Mouse (Mus musculus) forebrain, embryonic 14.5 days (tissue): ENCODE measurements at regions not wholly inside any gene's neighbourhood (a gene's known extent, or its start where the extent isn't known, plus 50 kb on each side); places are given as distances from the start of the nearest gene placed in this dataset.

Source experiments
- ATAC-seq: fragments of 200-750 bp; cut with Nextera tagmentation; 2 replicates; pipeline ENCODE4 v1.8.0; 2017; ENCODE audit warnings: mild to moderate bottlenecking, moderate library complexity
- DNase-seq: peaks from one replicate; pipeline ENCODE4 v3.0.0-alpha.2; 2015; ENCODE audit warnings: low spot score
- H3K27ac ChIP-seq: fragments of 300-500 bp; sonication (generic); 2 replicates; pipeline ENCODE4 v1.5.1; 2014; ENCODE audit warnings: low read depth, mild to moderate bottlenecking, control low read depth, low read length, moderate library complexity
- H3K27me3 ChIP-seq: fragments of 300-500 bp; sonication (generic); replicated peaks from 2 replicates; pipeline ENCODE4 v1.6.1; 2014; ENCODE audit warnings: low read length, control low read depth, mixed read lengths; ENCODE audit not compliant: control insufficient read depth, insufficient read depth
- H3K36me3 ChIP-seq: fragments of 300-500 bp; sonication (generic); 2 replicates; pipeline ENCODE4 v1.6.1; 2014; ENCODE audit warnings: low read length, control low read depth; ENCODE audit not compliant: control insufficient read depth, insufficient read depth
- H3K4me1 ChIP-seq: fragments of 300-500 bp; sonication (generic); 2 replicates; pipeline ENCODE4 v1.6.1; 2014; ENCODE audit warnings: antibody characterized with exemption, low read length, control low read depth; ENCODE audit not compliant: control insufficient read depth, insufficient read depth
- H3K4me2 ChIP-seq: fragments of 300-500 bp; sonication (generic); 2 replicates; pipeline ENCODE4 v1.6.1; 2014; ENCODE audit warnings: mild to moderate bottlenecking, control low read depth, low read length
- H3K4me3 ChIP-seq: fragments of 300-500 bp; sonication (generic); 2 replicates; pipeline ENCODE4 v1.5.1; 2014; ENCODE audit warnings: low read depth, low read length, control low read depth
- H3K9ac ChIP-seq: fragments of 300-500 bp; sonication (generic); 2 replicates; pipeline ENCODE4 v1.6.1; 2014; ENCODE audit warnings: mild to moderate bottlenecking, low read length, control low read depth, moderate library complexity
- H3K9me3 ChIP-seq: fragments of 300-500 bp; sonication (generic); replicated peaks from 2 replicates; pipeline ENCODE4 v1.6.1; 2016; ENCODE audit warnings: low read length, control low read depth, mixed read lengths; ENCODE audit not compliant: control insufficient read depth
- WGBS: fragments of 180-500 bp; shearing (Covaris S2); extraction: QIAGEN DNeasy Blood & Tissue Kit; methylation state at CpG from one replicate; pipeline ENCODE4 v1.1.7; 2014; 5-methylcytosine and 5-hydroxymethylcytosine counted together

- no peak for ATAC-seq
Observed at GRCm38 (mm10) chr2:53680350-53681011, 404.9 kb downstream of the Rprm start.

GRCm38 (mm10) chr2:53682599-53682998, 402.8 kb downstream of the Rprm start:
- Histone ChIP-seq H3K27me3 (no peaks in the 10 kb centered on the region), H3K9ac (no peak overlapping the region), H3K9me3 (no peaks in the 10 kb centered on the region), H3K4me2 (no peak overlapping the region), H3K36me3 (no peaks in the 10 kb centered on the region), H3K4me3 (no peak overlapping the region), H3K4me1 (no peaks in the 10 kb centered on the region), H3K27ac (no peak overlapping the region)
- ATAC-seq (no peak), DNase-seq (peak; percentile 3)
- 14% methylated on average over 4 of the region's 4 CpGs for WGBS

More at GRCm38 (mm10) chr2:53680350-53681011, 404.9 kb downstream of the Rprm start:
- no peaks in the 10 kb centered on the region for H3K27me3 ChIP-seq
- no peak overlapping the region for H3K27ac ChIP-seq
- H3K4me2 ChIP-seq: no peak overlapping the region
- H3K9me3 ChIP-seq: no peaks in the 10 kb centered on the region
- no peaks in the 10 kb centered on the region for H3K36me3 ChIP-seq
- H3K4me3 ChIP-seq: no peak overlapping the region
- WGBS: 91% methylated on average over 5 of the region's 5 CpGs
- DNase-seq: no peak
- no peak overlapping the region for H3K9ac ChIP-seq
- H3K4me1 ChIP-seq: no peaks in the 10 kb centered on the region

GRCm38 (mm10) chr2:53687281-53687680, 398.1 kb downstream of the Rprm start:
- Histone ChIP-seq H3K4me3 (no peak overlapping the region), H3K27me3 (no peaks in the 10 kb centered on the region), H3K4me2 (no peak overlapping the region), H3K4me1 (no peaks in the 10 kb centered on the region), H3K9ac (no peak overlapping the region), H3K36me3 (no peaks in the 10 kb centered on the region), H3K27ac (no peak overlapping the region), H3K9me3 (no peaks in the 10 kb centered on the region)
- no peak for ATAC-seq
- WGBS: 90% methylated on average over 7 of the region's 7 CpGs
- no peak for DNase-seq

- H3K27ac ChIP-seq: no peak overlapping the region
- WGBS: 39% methylated on average over 3 of the region's 3 CpGs
- no peaks in the 10 kb centered on the region for H3K4me1 ChIP-seq
- H3K4me3 ChIP-seq: no peak overlapping the region
- H3K9me3 ChIP-seq: no peaks in the 10 kb centered on the region
- DNase-seq (no peak), ATAC-seq (no peak)
- no peaks in the 10 kb centered on the region for H3K27me3 ChIP-seq
- no peaks in the 10 kb centered on the region for H3K36me3 ChIP-seq
- no peak overlapping the region for H3K9ac ChIP-seq
- H3K4me2 ChIP-seq: no peak overlapping the region
Observed at GRCm38 (mm10) chr2:53689223-53689880, 396.0 kb downstream of the Rprm start.

- no peak overlapping the region for H3K4me3 ChIP-seq
- H3K9ac ChIP-seq: no peak overlapping the region
- H3K9me3 ChIP-seq: no peaks in the 10 kb centered on the region
- H3K27ac ChIP-seq: no peak overlapping the region
- H3K27me3 ChIP-seq: no peaks in the 10 kb centered on the region
- no peaks in the 10 kb centered on the region for H3K4me1 ChIP-seq
- WGBS: 64% methylated on average over 5 of the region's 5 CpGs
- ATAC-seq: no peak
- H3K36me3 ChIP-seq: no peaks in the 10 kb centered on the region
- no peak for DNase-seq
- H3K4me2 ChIP-seq: no peak overlapping the region
Observed at GRCm38 (mm10) chr2:53691580-53692118, 393.7 kb downstream of the Rprm start.

GRCm38 (mm10) chr2:53711213-53711612, 374.1 kb downstream of the Rprm start:
- WGBS: 50% methylated on average over 3 of the region's 3 CpGs
- H3K27ac ChIP-seq: no peak overlapping the region
- peak; percentile 95 for DNase-seq

GRCm38 (mm10) chr2:53713106-53713640, 372.2 kb downstream of the Rprm start:
- Histone ChIP-seq H3K4me2 (no peak overlapping the region), H3K27me3 (no peaks in the 10 kb centered on the region), H3K4me1 (no peaks in the 10 kb centered on the region), H3K4me3 (no peak overlapping the region), H3K36me3 (no peaks in the 10 kb centered on the region), H3K9me3 (no peaks in the 10 kb centered on the region), H3K9ac (no peak overlapping the region), H3K27ac (no peak overlapping the region)
- DNase-seq: peak; percentile 75
- 77% methylated on average over 7 of the region's 7 CpGs for WGBS
- peak; percentile 66; the same call in 1 of the 2 replicates for ATAC-seq

More at GRCm38 (mm10) chr2:53711213-53711612, 374.1 kb downstream of the Rprm start:
- ATAC-seq: peak; percentile 93
- Histone ChIP-seq H3K4me3 (no peak overlapping the region), H3K4me1 (no peaks in the 10 kb centered on the region), H3K27me3 (no peaks in the 10 kb centered on the region), H3K4me2 (no peak overlapping the region), H3K9ac (no peak overlapping the region), H3K36me3 (no peaks in the 10 kb centered on the region), H3K9me3 (no peaks in the 10 kb centered on the region)

- Histone ChIP-seq H3K27me3 (no peaks in the 10 kb centered on the region), H3K36me3 (no peaks in the 10 kb centered on the region), H3K9ac (no peak overlapping the region), H3K4me3 (no peak overlapping the region), H3K4me2 (no peak overlapping the region), H3K4me1 (no peaks in the 10 kb centered on the region), H3K9me3 (no peaks in the 10 kb centered on the region), H3K27ac (no peak overlapping the region)
- ATAC-seq: no peak
- WGBS: 76% methylated on average over 5 of the region's 5 CpGs
- no peak for DNase-seq
Observed at GRCm38 (mm10) chr2:53715017-53715416, 370.3 kb downstream of the Rprm start.

GRCm38 (mm10) chr2:53723231-53723630, 362.1 kb downstream of the Rprm start:
- Histone ChIP-seq H3K27ac (no peak overlapping the region), H3K9ac (no peak overlapping the region), H3K4me1 (no peaks in the 10 kb centered on the region), H3K4me3 (no peak overlapping the region), H3K27me3 (no peaks in the 10 kb centered on the region), H3K4me2 (no peak overlapping the region), H3K9me3 (no peaks in the 10 kb centered on the region), H3K36me3 (no peaks in the 10 kb centered on the region)
- ATAC-seq (peak; percentile 79; the same call in 1 of the 2 replicates), DNase-seq (peak; percentile 51)
- 87% methylated on average over 6 of the region's 6 CpGs for WGBS
